Mouse (Mus musculus): Measurements from ENCODE around the gene Chd8.

Gene Chd8

GRCm38 (mm10) chr14:52199412-52199811 is 58.2 kb downstream of the Chd8 start:
- DNase-seq (ENCODE audit: low read depth, low spot score) = no peak

GRCm38 (mm10) chr14:52198141-52198540 is 59.4 kb downstream of the Chd8 start:
- DNase-seq (ENCODE audit: low read depth, low spot score) = peak; percentile 8

- DNase-seq (ENCODE audit: low read depth, low spot score) = peak; percentile 87
Measured at GRCm38 (mm10) chr14:52197156-52197878, 60.3 kb downstream of the Chd8 start, which contains the start of gene Supt16. TSS of gene Supt16 (minus strand) at chr14:52197416.

- DNase-seq (ENCODE audit: low read depth, low spot score) = peak; percentile 3
Measured at GRCm38 (mm10) chr14:52196230-52197155, 61.1 kb downstream of the Chd8 start.

GRCm38 (mm10) chr14:52195691-52196090 is 61.9 kb downstream of the Chd8 start:
- DNase-seq (ENCODE audit: low read depth, low spot score) = peak; percentile 78

GRCm38 (mm10) chr14:52190740-52191359 is 66.7 kb downstream of the Chd8 start:
- DNase-seq (ENCODE audit: low read depth, low spot score) = peak; percentile 66

GRCm38 (mm10) chr14:52189519-52189918 is 68.1 kb downstream of the Chd8 start:
- DNase-seq (ENCODE audit: low read depth, low spot score) = no peak

GRCm38 (mm10) chr14:52188788-52189187 is 68.8 kb downstream of the Chd8 start:
- DNase-seq (ENCODE audit: low read depth, low spot score) = no peak

GRCm38 (mm10) chr14:52166571-52166970 is 91.0 kb downstream of the Chd8 start:
- DNase-seq (ENCODE audit: low read depth, low spot score) = peak; percentile 24

GRCm38 (mm10) chr14:52160911-52161310 is 96.7 kb downstream of the Chd8 start:
- no peak for DNase-seq (ENCODE audit: low read depth, low spot score)

- no peak for DNase-seq (ENCODE audit: low read depth, low spot score)
Measured at GRCm38 (mm10) chr14:52155008-52155407, 102.6 kb downstream of the Chd8 start.

- no peak for DNase-seq (ENCODE audit: low read depth, low spot score)
Measured at GRCm38 (mm10) chr14:52152613-52153012, 105.0 kb downstream of the Chd8 start.

GRCm38 (mm10) chr14:52152179-52152578 is 105.4 kb downstream of the Chd8 start:
- DNase-seq (ENCODE audit: low read depth, low spot score) = no peak

- DNase-seq (ENCODE audit: low read depth, low spot score) = no peak
Measured at GRCm38 (mm10) chr14:52149888-52150287, 107.7 kb downstream of the Chd8 start.

Data from CD4-positive helper T cell, adult 2 months (primary cell).